Mouse (Mus musculus) neural tube, embryonic 14.5 days (tissue): ENCODE data around the gene Gm21256. TPM values are rescaled to one million over a fixed set of nuclear protein-coding genes. Genes with fewer than 3 reads are reported as not detected.
"Not testable (repeated sequence)": the region's sequence is repeated elsewhere in the genome, so short reads cannot be mapped to it uniquely, and the experiment has no call there.

Experiments
- ATAC-seq: fragments of 200-750 bp; cut with Nextera tagmentation; 2 replicates; pipeline ENCODE4 v1.8.0; 2017; ENCODE audit warnings: low read depth, mild to moderate bottlenecking, moderate TSS enrichment, moderate library complexity
- H3K27ac ChIP-seq: fragments of 300-500 bp; sonication (generic); 2 replicates; pipeline ENCODE4 v1.5.1; 2014; ENCODE audit warnings: low read depth, mild to moderate bottlenecking, control low read depth, low read length, moderate library complexity, mixed read lengths
- H3K27me3 ChIP-seq: fragments of 300-500 bp; sonication (generic); 2 replicates; pipeline ENCODE4 v1.6.1; 2014; ENCODE audit warnings: low read length; ENCODE audit not compliant: control insufficient read depth, insufficient read depth
- H3K36me3 ChIP-seq: fragments of 300-500 bp; sonication (generic); 2 replicates; pipeline ENCODE4 v1.6.1; 2014; ENCODE audit warnings: low read length, mixed read lengths; ENCODE audit not compliant: control insufficient read depth, insufficient read depth
- H3K4me1 ChIP-seq: fragments of 300-500 bp; sonication (generic); 2 replicates; pipeline ENCODE4 v1.6.1; 2014; ENCODE audit warnings: low read length; ENCODE audit not compliant: control insufficient read depth, insufficient read depth
- H3K4me2 ChIP-seq: fragments of 300-500 bp; sonication (generic); 2 replicates; pipeline ENCODE4 v1.6.1; 2014; ENCODE audit warnings: mild to moderate bottlenecking, low read depth, low read length, control low read depth
- H3K4me3 ChIP-seq: fragments of 300-500 bp; sonication (generic); 2 replicates; pipeline ENCODE4 v1.5.1; 2014; ENCODE audit warnings: low read depth, low read length, control low read depth, mixed read lengths
- H3K9ac ChIP-seq: fragments of 300-500 bp; sonication (generic); replicated peaks from 2 replicates; pipeline ENCODE4 v1.6.1; 2014; ENCODE audit warnings: low read depth, mild to moderate bottlenecking, control low read depth, low read length, mixed read lengths
- H3K9me3 ChIP-seq: fragments of 300-500 bp; sonication (generic); 2 replicates; pipeline ENCODE4 v1.6.1; 2016; ENCODE audit warnings: low read length; ENCODE audit not compliant: control insufficient read depth
- WGBS: fragments of 180-500 bp; shearing (Covaris S2); extraction: QIAGEN DNeasy Blood & Tissue Kit; methylation state at CpG from one replicate; pipeline ENCODE4 v1.1.7; 2014; 5-methylcytosine and 5-hydroxymethylcytosine counted together
- polyA plus RNA-seq: library from polyadenylated mRNA; unstranded; fragments of >200 nt; fragmentation: Nextera tagmentation; extraction: Ambion mirVana; gene quantifications from 2 replicates; pipeline ENCODE4 v1.2.1, GENCODE M21; 2014

Gm21256 gene
- not detected in 2 replicates for polyA plus RNA-seq

DNA sequence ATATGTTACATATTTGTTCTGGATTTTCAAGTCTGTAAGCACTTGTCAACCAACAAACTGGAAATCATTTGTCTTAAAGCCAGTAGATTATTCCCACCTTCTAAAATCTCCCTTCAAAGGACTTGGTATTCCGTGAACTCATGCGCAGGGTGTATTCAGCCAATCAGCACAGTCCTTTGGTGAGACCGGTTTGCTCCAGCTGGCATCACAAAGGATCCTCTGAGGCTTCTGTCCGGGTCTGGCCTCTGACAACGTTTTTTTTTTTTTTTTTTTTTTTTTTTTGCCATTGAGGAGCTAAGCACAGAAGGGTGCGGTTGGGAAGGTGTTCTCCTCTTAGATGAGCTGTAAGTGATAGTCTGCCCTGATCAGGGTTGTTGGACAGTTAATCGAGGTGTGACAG is at the start of gene Gm21256:
Gene Gm21256, plus strand, starts transcription at position 301 of the 400 bp plus-strand sequence.
- not testable (repeated sequence) for H3K9me3 ChIP-seq, H3K4me2 ChIP-seq, ATAC-seq, H3K4me3 ChIP-seq, H3K27ac ChIP-seq, H3K4me1 ChIP-seq, H3K9ac ChIP-seq, H3K27me3 ChIP-seq, H3K36me3 ChIP-seq
- no CpG with 5 or more reads among the region's 7 CpGs for WGBS

Other genes with a start within 250 kb of the Gm21256 start
- not detected in 2 replicates for gene Gm21170, start 240.1 kb downstream of the Gm21256 start, polyA plus RNA-seq